Mouse (Mus musculus) testis, adult 2 months (tissue): ENCODE data around the gene Pomgnt1.

Source experiments
- CTCF ChIP-seq: fragments of 200-500 bp; IDR thresholded peaks from 2 replicates; pipeline ENCODE4 v1.5.1; 2012; ENCODE audit warnings: low read depth, mild to moderate bottlenecking, inconsistent platforms, low read length, moderate library complexity; ENCODE audit not compliant: control insufficient read depth, insufficient read depth, insufficient replicate concordance
- POLR2A ChIP-seq: fragments of 200-500 bp; IDR thresholded peaks from 2 replicates; pipeline ENCODE4 v1.6.1; 2012; ENCODE audit warnings: low read depth, mild to moderate bottlenecking, inconsistent platforms, low read length, moderate library complexity; ENCODE audit not compliant: control insufficient read depth

DNA sequence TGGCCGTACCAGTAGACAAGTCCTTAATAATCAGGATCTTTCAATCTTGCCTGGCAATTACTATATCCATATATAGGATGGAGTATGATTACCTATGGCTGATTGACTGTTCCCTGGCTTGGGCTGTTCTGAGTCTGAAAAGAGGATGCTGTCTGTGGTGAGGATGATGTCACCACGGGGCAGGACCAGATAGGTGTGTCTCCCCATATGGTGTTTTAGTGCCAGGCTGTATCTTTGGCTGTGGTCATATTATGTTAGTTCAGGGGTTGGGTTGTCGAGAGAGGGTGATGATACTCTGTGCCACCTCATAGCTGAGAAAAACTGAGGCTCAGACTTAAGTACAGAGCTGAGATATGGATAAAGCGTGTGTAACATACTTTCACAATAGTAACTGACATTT, 61.4 kb downstream of the Pomgnt1 start:
- TF ChIP-seq CTCF = no peak
- TF ChIP-seq POLR2A = no peak
